Comparison of ENCODE assay signal across 9 mouse cellular contexts in the genomic region with DNA sequence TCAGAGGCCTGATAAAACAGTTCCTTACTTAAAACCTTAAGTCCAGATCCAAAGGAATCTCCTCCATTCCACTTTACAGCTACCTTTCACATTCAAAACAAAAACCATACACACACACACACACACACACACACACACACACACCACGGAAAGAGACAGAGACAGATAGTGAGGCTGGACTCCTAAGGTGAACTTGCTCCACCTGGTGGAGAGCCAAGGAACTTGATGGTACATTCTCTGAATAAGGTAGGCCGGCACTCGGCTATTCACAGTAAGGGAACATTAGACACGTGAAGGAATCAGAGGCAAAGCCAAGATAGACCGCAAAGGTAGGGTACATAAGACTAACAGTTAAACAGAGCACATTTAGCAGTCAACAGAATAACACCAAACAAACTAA. TPM values are rescaled to one million over a fixed set of nuclear protein-coding genes. Genes with fewer than 3 reads are reported as not detected.
DNase-seq lines count a peak whose midpoint lies in the region; ATAC-seq and TF ChIP-seq lines count a peak whose summit lies in the region.
"Had no signal": no experiment of that assay in that cellular context is flagged by ENCODE, and none has a peak within 500 bp of the region (broad histone marks: within the 10 kb centered on the region; RNA-seq: fewer than 3 reads in every experiment).

No protein-coding gene starts in this region.

- WGBS in intestine, postnatal 0 days = 3% methylated on average over 5 of the region's 5 CpGs
- 3% methylated on average over 5 of the region's 5 CpGs for WGBS in midbrain, embryonic 13.5 days
- WGBS in spleen, adult 2 months = 6% methylated on average over 5 of the region's 5 CpGs

- ATAC-seq in common myeloid progenitor, adult 5-6 weeks (replicated peaks; ENCODE audit: low read depth, poor library complexity, severe bottlenecking) = peak; percentile 88
- 0 out of 2 replicates have a peak, but pooled peaks have one; percentile 42 for ATAC-seq in intestine, postnatal 0 days
- ATAC-seq in midbrain, embryonic 13.5 days = peak; percentile 75

- H3K9ac ChIP-seq in intestine, postnatal 0 days (ENCODE audit: low read depth, low read length) = no peak overlapping the region
- no peak overlapping the region for H3K9ac ChIP-seq in midbrain, embryonic 13.5 days (replicated peaks)
- H3K9ac ChIP-seq: stomach, embryonic 15.5 days had no signal

- TF ChIP-seq CTCF in intestine, postnatal 0 days (IDR thresholded peaks at IDR 0.05; ENCODE audit: low read depth) = peak; percentile 97
- TF ChIP-seq CTCF in spleen, adult 2 months (IDR thresholded peaks at IDR 0.05; ENCODE audit: extremely low read depth, insufficient read depth, insufficient read length, insufficient replicate concordance) = peak; percentile 60; the same call in 1 of the 2 replicates

- no peaks in the 10 kb centered on the region for H3K4me1 ChIP-seq in intestine, postnatal 0 days (replicated peaks; ENCODE audit: control insufficient read depth, insufficient read depth, low read length)
- peaks cover 16% of the 10 kb centered on the region for H3K4me1 ChIP-seq in midbrain, embryonic 13.5 days (replicated peaks)
- no peaks in the 10 kb centered on the region for H3K4me1 ChIP-seq in spleen, adult 2 months (ENCODE audit: control insufficient read depth, insufficient read depth, insufficient read length)

- DNase-seq in 3T3-L1 (ENCODE audit: low read depth, low spot score) = peak; percentile 86
- DNase-seq in adipocyte (ENCODE audit: low spot score) = peak; percentile 85
- peak; percentile 76 for DNase-seq in gastrocnemius, postnatal 10 days
- peak; percentile 84 for DNase-seq in left cerebral cortex, postnatal 4 days
- peak; percentile 51 to 77 for DNase-seq in spleen, adult 2 months (ENCODE audit: low read depth in 1 of 2, low spot score in 2 of 2)

- no peak overlapping the region for H3K27ac ChIP-seq in intestine, postnatal 0 days (ENCODE audit: low read depth, low read length)
- no peak overlapping the region for H3K27ac ChIP-seq in midbrain, embryonic 13.5 days
- no peak overlapping the region for H3K27ac ChIP-seq in spleen, adult 2 months (ENCODE audit: insufficient read depth, low read length)
- H3K27ac ChIP-seq: stomach, embryonic 15.5 days had no signal

- H3K9me3 ChIP-seq in intestine, postnatal 0 days (ENCODE audit: control insufficient read depth) = no peaks in the 10 kb centered on the region
- H3K9me3 ChIP-seq in midbrain, embryonic 13.5 days = no peaks in the 10 kb centered on the region
- H3K9me3 ChIP-seq: stomach, embryonic 15.5 days had no signal

- TF ChIP-seq POLR2A in spleen, adult 2 months (IDR thresholded peaks at IDR 0.05; ENCODE audit: low read depth, low read length) = no peak

- H3K4me2 ChIP-seq in intestine, postnatal 0 days (replicated peaks; ENCODE audit: low read depth) = no peak overlapping the region
- no peak overlapping the region for H3K4me2 ChIP-seq in midbrain, embryonic 13.5 days (replicated peaks)
- H3K4me2 ChIP-seq: stomach, embryonic 15.5 days had no signal

- intact Hi-C loops in left cerebral cortex, postnatal 4 days (cut with DNase I) = loop anchor here (2.0 to 5.0 kb wide), 3 partner anchors 89 to 452 kb away; no protein-coding TSS in a partner anchor

- H3K36me3 ChIP-seq in intestine, postnatal 0 days (ENCODE audit: control insufficient read depth, insufficient read depth) = no peaks in the 10 kb centered on the region
- no peaks in the 10 kb centered on the region for H3K36me3 ChIP-seq in midbrain, embryonic 13.5 days
- no peaks in the 10 kb centered on the region for H3K36me3 ChIP-seq in spleen, adult 2 months (ENCODE audit: control insufficient read depth, insufficient read depth, low read length)
- H3K36me3 ChIP-seq: stomach, embryonic 15.5 days had no signal

- H3K4me3 ChIP-seq in intestine, postnatal 0 days (ENCODE audit: low read depth, low read length) = no peak overlapping the region
- no peak overlapping the region for H3K4me3 ChIP-seq in midbrain, embryonic 13.5 days (replicated peaks)
- H3K4me3 ChIP-seq in spleen, adult 2 months (ENCODE audit: extremely low read depth, insufficient read depth, insufficient read length) = no peak overlapping the region
- H3K4me3 ChIP-seq: stomach, embryonic 15.5 days had no signal

- H3K27me3 ChIP-seq in intestine, postnatal 0 days (replicated peaks; ENCODE audit: control insufficient read depth, insufficient read depth, low read length) = peaks cover 12% of the 10 kb centered on the region; the same call in 1 of the 2 replicates
- H3K27me3 ChIP-seq in midbrain, embryonic 13.5 days = peaks cover 35% of the 10 kb centered on the region
- peaks cover under 1% of the 10 kb centered on the region; the same call in 1 of the 2 replicates for H3K27me3 ChIP-seq in spleen, adult 2 months (ENCODE audit: control insufficient read depth, insufficient read depth, low read length)

RNA-seq across cellular contexts. Expression of a gene that starts 4.8 kb away (rescaled TPM):
- 0.05 TPM in 1 of 2 replicates, not detected in the other for total RNA-seq in common myeloid progenitor, adult 5-6 weeks (2017)
- under 1 TPM; 0.59 to 0.66 TPM for total RNA-seq in gastrocnemius, postnatal 10 days (2021)
- polyA plus RNA-seq in intestine, postnatal 0 days (2015; fragmentation: Nextera tagmentation; extraction: Ambion mirVana) = 2.5 and 3.4 TPM in 2 replicates
- total RNA-seq in left cerebral cortex, postnatal 4 days (2021) = under 1 TPM; 0.84 to 0.97 TPM
- 2.7 and 3.1 TPM in 2 replicates for polyA plus RNA-seq in midbrain, embryonic 13.5 days (2015; fragmentation: Nextera tagmentation; extraction: Ambion mirVana)
- 0.59 and 0.64 TPM in 2 replicates for polyA plus RNA-seq in spleen, adult 2 months (2012; rRNA removed)

RNA-seq across cellular contexts. Expression of a gene that starts 5.3 kb away (rescaled TPM):
- total RNA-seq in common myeloid progenitor, adult 5-6 weeks (2017) = 38.9 and 54.0 TPM in 2 replicates
- 10 to 100 TPM; 57.2 to 60.9 TPM for total RNA-seq in gastrocnemius, postnatal 10 days (2021)
- polyA plus RNA-seq in intestine, postnatal 0 days (2015; fragmentation: Nextera tagmentation; extraction: Ambion mirVana) = 11.7 and 12.1 TPM in 2 replicates
- 10 to 100 TPM; 19.2 to 21.9 TPM for total RNA-seq in left cerebral cortex, postnatal 4 days (2021)
- 46.7 and 49.5 TPM in 2 replicates for polyA plus RNA-seq in midbrain, embryonic 13.5 days (2015; fragmentation: Nextera tagmentation; extraction: Ambion mirVana)
- 6.5 and 9.8 TPM in 2 replicates for polyA plus RNA-seq in spleen, adult 2 months (2012; rRNA removed)
